ENCODE assay signal across 27 mouse cellular contexts in genomic region chr3:32468411-32468810, GRCm38 (mm10). TPM values are rescaled to one million over a fixed set of nuclear protein-coding genes. Genes with fewer than 3 reads are reported as not detected.
"Had no signal": no experiment of that assay in that cellular context is flagged by ENCODE, and none has a peak within 500 bp of the region (broad histone marks: within the 10 kb centered on the region; RNA-seq: fewer than 3 reads in every experiment).

No protein-coding gene starts in this region.

- ATAC-seq: midbrain, embryonic 16.5 days had no signal

- H3K9me3 ChIP-seq: midbrain, embryonic 10.5 days; midbrain, embryonic 12.5 days; neural tube, embryonic 13.5 days; neural tube, embryonic 15.5 days had no signal

- DNase-seq: lung, adult 18-20 months; lung, embryonic 14.5 days; lung, postnatal 14 days; lung, postnatal 36 days; midbrain, embryonic 14.5 days; retina, postnatal 1 day; right cerebral cortex, adult 18-20 months; right cerebral cortex, postnatal 25 days; right cerebral cortex, postnatal 4 days; spleen, adult 18-20 months; thymus, adult 18-20 months; thymus, postnatal 14 days; thymus, postnatal 36 days had no signal

- H3K9ac ChIP-seq: liver, embryonic 14.5 days; lung, embryonic 14.5 days; midbrain, embryonic 12.5 days; neural tube, embryonic 13.5 days; neural tube, embryonic 15.5 days had no signal

- H3K4me1 ChIP-seq: midbrain, embryonic 12.5 days had no signal

- H3K27ac ChIP-seq: liver, embryonic 14.5 days; midbrain, embryonic 10.5 days; midbrain, embryonic 12.5 days; neural tube, embryonic 13.5 days; neural tube, embryonic 15.5 days had no signal

- H3K4me2 ChIP-seq: lung, embryonic 14.5 days; midbrain, embryonic 12.5 days; neural tube, embryonic 13.5 days; neural tube, embryonic 15.5 days had no signal

- H3K27me3 ChIP-seq: midbrain, embryonic 12.5 days; neural tube, embryonic 13.5 days; neural tube, embryonic 15.5 days had no signal

- H3K4me3 ChIP-seq: midbrain, embryonic 10.5 days; midbrain, embryonic 12.5 days; myocyte; neural tube, embryonic 13.5 days; neural tube, embryonic 15.5 days had no signal

RNA-seq across cellular contexts. Expression of gene Kcnmb3, which starts 23.6 kb away (rescaled TPM):
- total RNA-seq: megakaryocyte, adult 5-6 weeks; megakaryocyte-erythroid progenitor cell, adult 5-6 weeks had no signal
- polyA plus RNA-seq: liver, embryonic 14.5 days; liver, embryonic 16.5 days; midbrain, embryonic 10.5 days; myocyte; neural tube, embryonic 11.5 days; neural tube, embryonic 15.5 days; small intestine, adult 2 months; stomach, embryonic 14.5 days; stomach, embryonic 16.5 days had no signal
